Mouse (Mus musculus): ENCODE measurements around the gene Avil. TPM values are rescaled to one million over a fixed set of nuclear protein-coding genes. Genes with fewer than 3 reads are reported as not detected.

Avil gene
- polyA plus RNA-seq, 1 experiment = 0.04 TPM

DNA sequence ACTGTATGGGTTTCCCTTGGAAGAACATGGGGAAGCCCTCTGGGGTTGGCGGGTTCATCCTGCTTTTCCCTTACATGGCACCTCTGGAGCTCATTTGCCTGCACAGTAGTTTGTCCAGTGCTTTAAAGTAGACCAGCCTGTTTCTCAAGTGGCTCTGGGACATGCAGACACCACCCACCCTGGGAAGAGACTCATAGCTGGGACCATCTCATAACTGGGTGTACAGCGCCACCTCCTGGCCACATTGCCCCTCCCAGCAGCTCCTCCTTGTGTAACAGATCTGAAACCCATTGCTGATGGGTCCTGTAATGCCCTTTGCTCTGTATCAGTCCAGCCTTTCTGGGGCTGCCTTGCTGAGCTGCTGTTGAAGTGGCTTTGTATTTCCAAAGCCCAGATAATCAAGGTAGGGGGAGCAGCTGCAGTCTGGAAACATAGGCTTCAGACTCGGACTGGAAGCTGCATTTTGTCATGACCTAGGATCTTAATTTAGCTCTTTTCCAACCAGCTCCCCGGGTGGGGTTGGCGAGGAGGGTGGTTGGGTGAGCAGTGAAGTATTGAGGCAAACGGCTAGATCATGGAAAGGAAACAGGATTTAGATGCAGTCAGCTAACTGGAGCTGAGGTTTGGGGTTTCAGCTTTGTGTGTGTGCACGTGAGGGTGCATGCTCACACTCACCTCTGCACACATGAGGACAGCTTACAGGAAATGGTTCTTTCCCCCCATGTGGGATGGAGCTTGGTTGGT is 10.0 kb upstream of the Avil start:
- no peak for TF ChIP-seq GATA1 (IDR thresholded peaks at IDR 0.05; ENCODE audit: low read length)

DNA sequence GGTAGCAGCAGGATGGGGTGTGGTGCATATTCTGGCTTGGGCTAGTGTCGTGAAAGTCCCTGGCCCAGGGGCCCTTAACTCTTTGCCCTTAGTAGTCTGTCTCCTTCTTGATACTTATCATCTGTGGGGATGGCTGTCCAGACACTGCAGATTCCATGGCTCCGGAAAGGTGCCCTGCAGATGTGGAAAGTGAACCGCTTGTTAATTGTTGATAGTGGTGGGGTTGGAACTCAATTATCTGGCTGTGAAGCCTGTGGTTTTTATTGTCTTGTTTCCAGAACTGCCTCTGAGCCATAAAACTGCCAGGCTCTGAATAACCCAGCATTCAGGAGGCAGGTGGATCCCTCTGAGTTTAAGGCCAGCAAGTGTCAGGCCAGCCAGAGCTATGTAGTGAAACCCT is 8.8 kb upstream of the Avil start:
- no peak for TF ChIP-seq GATA1 (IDR thresholded peaks at IDR 0.05; ENCODE audit: low read length)

DNA sequence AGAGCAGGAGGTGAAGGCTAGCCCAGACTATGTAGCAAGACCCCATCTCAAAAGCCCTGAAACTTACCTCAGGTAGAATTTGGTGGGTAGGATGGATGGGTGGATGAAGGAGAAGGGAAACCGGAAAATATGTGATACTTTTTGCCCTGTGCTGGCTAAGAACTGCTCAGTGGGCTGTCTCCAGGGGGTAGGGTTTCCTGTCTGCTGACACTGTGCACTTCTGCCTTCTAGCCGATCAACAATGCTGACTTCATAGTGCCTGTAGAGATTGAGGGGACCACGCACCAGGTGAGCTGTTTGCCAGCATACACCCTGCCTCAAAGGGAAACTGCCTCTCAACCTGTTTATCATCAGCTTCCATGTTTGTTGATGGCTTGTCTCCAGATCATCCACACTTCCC is 6.9 kb upstream of the Avil start:
- TF ChIP-seq GATA1 (IDR thresholded peaks at IDR 0.05; ENCODE audit: low read length) = no peak

DNA sequence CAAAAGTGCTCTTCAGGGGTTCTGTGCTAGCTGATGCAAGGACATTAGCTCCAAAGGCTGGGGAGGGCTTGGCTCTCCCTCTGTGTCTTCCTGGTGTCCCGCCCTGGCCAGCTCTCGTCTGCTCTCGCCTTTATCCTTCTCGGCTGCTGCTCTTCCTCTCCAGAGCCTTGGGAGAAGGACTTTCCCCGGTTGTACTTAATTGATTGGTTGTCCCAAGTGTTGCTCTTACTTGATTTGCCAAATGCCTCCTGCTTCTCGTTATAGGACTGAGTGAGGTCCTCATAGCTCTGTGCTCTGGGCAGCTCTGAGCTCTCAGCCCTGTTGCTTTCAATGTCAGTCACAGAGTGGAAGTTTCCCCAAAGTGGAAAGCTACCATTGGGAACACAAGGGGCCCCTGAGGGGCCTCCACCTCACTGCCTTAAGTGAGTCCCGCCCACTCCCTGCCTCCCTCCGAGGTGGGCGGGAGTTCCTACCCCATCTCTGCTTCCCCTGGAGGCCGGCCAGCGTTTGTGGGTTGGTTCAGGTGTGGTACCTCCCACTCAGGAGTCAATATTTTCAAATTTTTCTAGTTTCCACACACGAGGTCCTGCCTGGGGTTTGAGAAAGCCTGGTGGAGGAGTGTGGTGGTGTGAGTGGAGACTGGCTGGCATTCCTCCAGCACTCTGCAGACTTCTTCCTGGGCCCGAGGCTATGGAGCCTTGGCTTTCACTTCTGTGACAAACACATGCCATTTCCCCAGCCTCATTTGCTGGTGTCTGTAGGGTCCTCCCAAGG is 3.0 kb upstream of the Avil start:
- no peak for TF ChIP-seq GATA1 (IDR thresholded peaks at IDR 0.05; ENCODE audit: low read length)

DNA sequence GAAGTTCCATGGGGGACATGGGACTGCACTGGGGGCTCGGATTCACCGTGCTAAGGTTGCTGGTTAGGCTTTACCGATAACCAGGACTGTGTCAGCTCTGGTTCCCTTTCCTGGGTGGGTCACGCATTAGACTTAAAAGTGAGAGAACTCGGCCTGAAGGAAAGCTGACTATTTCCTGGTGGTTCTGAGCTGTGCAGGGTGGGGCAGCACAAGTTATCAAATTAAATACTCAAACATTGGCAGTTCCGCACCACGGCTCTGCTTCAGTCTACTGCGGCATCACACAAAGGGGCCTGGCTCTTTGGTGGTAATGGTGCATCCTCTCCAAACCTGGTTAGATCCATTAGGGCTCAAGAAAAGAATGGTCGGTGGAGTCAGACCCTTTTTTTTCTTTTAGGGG is 788 bp downstream of the Avil start:
- TF ChIP-seq GATA1 (IDR thresholded peaks at IDR 0.05; ENCODE audit: low read length) = no peak

DNA sequence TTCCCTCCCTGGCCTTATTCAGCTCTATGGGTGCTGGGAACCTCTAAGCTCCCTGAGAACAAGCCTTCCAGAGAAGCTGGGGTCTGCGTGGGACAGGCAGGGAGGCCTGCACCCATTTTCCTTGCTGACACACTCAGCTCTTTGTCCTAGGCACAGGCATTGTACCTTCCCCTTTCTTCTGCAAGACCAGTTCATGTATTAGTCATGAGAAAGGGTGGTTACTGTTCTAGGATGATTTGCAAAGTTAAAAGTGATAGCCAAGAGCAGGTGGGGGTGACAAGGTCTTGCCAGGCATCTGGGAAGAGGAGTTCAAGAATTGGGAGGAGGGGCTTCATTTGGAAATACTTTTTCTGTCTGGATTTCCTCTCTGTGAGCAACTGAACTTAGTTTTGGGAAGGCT is 1.5 kb downstream of the Avil start:
- no peak for TF ChIP-seq GATA1 (IDR thresholded peaks at IDR 0.05; ENCODE audit: low read length)

DNA sequence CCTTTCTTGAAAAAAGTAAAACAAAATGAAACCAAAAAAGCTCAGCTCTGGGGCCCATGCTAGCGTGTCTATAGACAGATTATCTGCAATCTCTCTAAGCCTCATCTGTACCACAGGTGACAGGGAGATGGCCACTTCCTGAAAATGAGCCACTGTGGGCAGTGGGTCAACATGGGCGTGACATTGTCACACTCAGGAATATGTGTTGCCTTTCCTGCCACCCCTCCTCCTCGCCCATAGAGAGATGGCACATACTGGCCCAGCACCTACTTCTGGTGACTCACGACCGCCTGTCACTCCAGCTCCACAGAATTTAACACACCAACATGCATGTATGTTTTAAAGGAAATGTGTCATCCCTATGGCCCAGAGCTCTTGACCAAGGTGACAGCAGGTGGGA is 2.3 kb downstream of the Avil start:
- no peak for TF ChIP-seq GATA1 (IDR thresholded peaks at IDR 0.05; ENCODE audit: low read length)

DNA sequence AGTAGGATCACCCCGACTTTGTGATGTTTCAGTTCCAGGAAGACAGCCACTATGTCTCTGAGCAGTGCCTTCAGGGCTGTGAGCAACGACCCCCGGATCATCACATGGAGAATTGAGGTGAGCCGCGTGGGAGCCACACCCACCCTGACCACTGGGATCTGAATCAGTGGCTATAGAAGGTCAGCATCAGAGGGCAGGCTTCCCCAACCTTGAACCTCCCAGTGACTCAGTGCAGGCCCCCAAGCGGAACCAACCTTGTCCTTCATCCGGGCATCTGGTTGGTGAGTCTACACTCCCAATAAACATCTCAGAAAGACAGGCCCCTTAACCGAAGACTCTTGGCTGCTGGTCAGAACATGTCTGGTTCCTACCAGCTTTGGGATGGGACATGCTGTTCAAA is 2.8 kb downstream of the Avil start:
- no peak for TF ChIP-seq GATA1 (IDR thresholded peaks at IDR 0.05; ENCODE audit: low read length)

DNA sequence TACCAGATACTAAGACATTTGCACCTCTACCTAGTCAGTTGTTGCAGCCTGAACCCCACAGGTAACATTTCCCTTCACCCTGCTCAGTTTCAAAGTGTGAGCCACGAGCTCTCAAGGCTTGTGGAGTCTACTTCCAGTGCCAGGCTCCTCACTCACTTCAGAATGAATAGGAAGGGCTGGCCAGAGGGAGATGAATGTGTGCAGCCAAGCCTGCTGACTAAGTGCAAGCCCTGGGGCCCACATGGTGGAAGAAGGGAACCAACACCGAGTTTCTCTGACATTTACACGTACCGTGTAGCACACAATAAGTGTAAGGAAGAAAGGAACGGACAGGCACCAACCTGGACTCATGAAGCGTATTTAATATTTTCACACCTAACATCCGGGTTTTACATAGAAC is 3.3 kb downstream of the Avil start:
- TF ChIP-seq GATA1 (IDR thresholded peaks at IDR 0.05; ENCODE audit: low read length) = no peak

DNA sequence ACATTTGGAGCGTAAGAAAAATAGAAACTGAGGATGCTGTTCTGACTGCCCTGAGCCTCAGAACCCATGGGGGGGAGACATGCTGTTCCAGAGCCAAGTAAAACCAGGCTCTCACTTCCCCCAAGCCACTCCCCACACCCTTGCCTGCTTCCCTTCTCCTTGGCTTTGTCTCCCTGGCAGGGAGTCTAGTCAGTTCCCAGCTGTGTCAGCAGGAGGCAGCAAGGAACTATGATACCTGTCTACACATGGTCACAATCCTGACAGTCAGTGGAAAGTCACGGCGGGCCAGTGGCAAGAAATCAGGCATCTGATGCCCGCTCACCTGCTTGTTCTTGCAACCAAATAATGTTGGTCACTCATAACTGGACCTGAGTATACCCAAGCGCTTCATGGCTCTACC is 16.0 kb downstream of the Avil start:
- no peak for TF ChIP-seq GATA1 (IDR thresholded peaks at IDR 0.05; ENCODE audit: low read length)

DNA sequence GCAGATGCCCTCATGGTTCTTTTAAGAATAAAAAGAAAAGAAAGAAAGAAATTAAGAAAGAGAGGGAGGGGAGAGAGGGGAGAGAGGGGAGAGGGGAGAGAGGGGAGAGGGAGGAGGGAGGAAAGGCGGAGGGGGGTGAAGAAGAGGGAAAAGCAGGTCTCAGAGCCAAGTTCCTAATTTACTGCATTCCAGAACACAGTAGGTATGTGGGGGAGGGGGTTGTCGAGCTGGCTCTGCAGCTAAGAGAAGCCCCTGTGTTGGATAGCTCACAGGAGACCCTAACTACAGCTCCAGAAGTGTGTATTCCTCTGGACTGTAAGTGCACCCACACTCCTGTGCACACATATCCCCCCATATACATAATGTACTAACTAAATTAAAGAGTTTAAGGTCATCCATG is 16.6 kb downstream of the Avil start:
- TF ChIP-seq GATA1 (IDR thresholded peaks at IDR 0.05; ENCODE audit: low read length) = no peak

DNA sequence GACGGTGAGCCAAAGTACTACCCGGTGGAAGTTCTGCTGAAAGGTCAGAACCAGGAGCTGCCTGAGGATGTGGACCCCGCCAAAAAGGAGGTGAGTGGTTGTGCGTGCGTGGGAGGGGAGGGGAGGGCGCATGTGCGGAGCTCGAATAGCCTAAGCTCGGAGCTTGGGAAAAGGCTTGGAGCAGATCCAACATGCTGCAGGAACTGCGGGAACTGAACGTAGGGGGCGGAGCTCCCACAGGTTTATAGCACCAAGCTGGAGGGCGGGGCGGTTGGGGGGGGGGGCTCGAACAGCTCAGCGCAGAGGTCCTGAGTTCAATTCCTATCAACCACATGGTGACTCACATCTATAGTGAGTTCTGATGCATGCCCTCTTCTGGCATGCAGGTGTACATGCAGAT is 17.9 kb downstream of the Avil start:
- TF ChIP-seq GATA1 (IDR thresholded peaks at IDR 0.05; ENCODE audit: low read length) = no peak

DNA sequence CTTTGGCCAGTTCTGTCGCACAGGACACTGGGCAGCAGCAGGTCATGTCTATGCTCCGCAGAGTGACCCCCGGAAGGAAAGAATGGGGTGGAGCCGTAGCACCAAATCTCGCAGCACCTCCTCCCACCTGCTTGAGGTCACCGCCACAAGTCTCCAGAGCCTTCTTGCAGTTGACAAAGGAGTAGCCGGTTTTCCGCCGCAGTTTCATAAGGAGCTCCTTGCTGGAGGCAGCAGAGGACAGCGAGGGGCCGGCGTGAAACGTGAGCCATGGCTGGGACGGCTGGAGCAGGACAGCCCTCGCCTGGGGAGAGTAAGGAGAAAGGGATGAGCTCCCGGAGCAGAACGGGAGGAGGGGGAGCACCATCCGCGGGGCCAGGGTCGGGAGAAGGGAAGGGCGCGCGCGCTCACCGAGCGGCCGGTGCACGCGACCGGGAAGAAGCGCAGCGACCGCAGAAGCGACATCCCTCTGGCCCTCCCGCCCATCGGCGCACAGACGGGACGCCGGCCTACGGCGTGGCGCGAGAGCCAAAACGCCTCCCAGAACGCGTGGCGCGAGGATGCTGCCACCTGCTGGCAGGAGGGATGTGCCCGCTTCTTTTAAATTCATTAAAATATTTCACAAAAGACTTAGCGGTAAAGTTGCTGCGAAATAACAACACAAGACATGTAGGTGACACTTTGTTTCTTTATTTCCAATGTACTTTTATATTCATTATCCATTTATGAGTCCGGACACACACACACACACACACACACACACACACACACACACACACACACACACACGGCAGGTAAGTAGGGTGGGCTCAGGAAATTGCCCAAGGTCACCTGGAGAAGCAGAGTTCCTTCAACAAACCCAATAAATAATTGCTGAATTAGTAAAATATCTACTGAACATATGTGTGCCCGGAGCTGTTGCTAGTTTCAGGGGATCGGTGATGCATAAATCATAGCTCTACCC is 30.1 kb downstream of the Avil start, which contains the start of gene Tsfm:
TSS of gene Tsfm (minus strand) at position 505 of the 961 bp plus-strand sequence.
- TF ChIP-seq GATA1 (IDR thresholded peaks at IDR 0.05; ENCODE audit: low read length) = no peak

DNA sequence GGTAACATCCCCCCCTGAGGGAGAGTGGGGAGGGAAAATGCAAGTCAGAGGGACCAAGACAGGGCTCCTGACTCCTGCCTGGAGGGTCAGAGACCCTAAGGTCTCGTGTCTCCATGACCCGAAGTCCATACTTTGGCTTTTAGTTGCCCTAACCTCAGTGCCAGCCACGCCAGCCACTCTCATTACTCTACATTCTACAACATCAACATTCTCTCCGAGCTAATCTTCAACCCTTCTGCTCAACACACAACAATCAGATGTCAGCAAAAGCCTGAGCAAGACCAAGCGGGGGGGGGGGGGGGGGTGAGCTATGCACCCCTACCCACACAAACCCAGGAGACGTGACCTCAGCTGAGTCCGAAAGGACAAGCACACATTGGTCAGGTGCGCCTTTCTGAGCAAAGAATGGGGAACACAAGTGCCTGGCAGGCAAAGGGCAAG is 32.8 kb downstream of the Avil start:
- TF ChIP-seq GATA1 (IDR thresholded peaks at IDR 0.05; ENCODE audit: low read length) = no peak

DNA sequence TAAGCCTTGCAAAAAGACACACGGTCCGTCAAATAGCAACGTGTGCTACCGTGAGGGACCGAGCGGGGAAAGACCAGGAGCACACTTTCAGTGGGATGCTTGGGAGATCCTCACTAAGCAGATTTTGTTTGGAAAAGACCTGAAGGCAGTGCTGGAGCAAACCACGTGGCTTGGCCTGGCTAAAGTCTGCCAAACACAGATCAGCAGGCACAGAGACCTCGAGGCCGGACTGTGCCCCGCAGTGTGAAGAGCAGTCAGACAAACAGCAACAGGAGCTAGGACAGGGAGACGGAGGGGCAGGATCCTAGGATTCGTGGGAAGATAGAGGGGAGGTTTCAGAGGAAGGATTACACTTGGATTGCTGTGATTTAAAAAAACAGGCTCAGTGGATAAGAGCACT is 35.8 kb downstream of the Avil start:
- TF ChIP-seq GATA1 (IDR thresholded peaks at IDR 0.05; ENCODE audit: low read length) = no peak

DNA sequence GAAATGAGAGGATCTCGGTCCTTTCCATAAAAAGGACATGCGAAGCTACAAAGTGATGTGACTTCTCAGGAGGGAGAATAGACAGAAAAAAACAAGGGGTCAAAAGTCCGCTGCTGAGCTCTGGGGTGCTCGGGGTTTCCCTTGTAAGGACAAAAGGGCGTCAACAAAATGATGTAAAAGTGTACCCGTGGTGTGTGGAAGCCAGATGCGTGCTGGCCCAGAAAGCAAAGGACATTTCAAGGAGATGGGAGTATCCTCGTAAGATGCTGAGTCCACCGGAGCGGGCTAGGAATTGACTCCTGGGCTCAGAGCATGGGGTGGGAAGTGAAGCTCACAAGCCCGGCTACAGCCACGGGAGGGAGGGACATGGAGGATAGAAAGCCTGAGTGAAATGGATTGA is 37.1 kb downstream of the Avil start:
- TF ChIP-seq GATA1 (IDR thresholded peaks at IDR 0.05; ENCODE audit: low read length) = no peak
